Mouse (Mus musculus) bone marrow, adult 2 months (tissue): ENCODE results near the gene Hnrnpa3.

Experiments
- CTCF ChIP-seq: fragments of 200-500 bp; IDR thresholded peaks from 2 replicates; pipeline ENCODE4 v1.5.1; 2011; ENCODE audit warnings: low read length, control low read depth; ENCODE audit not compliant: control insufficient read depth, insufficient read depth
- POLR2A ChIP-seq: fragments of 200-500 bp; IDR thresholded peaks from 2 replicates; pipeline ENCODE4 v1.6.1; 2011; ENCODE audit warnings: low read depth, mild to moderate bottlenecking, control low read depth, low read length, borderline replicate concordance; ENCODE audit not compliant: control insufficient read depth

DNA sequence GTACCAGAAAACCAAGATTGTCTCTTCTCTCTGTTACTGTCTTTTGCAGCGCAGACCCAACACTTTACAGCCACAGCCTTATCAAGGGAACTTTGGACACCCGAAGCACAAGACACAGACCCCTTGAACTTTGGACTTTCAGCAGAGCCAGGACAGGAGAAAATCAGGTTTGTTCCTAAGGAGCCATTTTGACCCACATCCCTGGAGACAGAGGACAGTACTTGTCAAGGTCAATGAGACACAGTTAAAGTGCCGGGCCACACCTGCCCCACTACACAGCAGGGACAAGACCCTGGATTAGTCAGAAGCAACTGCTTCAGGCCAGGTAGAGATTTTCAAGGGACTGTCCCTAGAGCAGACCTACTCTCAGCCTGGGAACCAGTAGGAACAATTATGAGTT, 38.2 kb downstream of the Hnrnpa3 start:
- TF ChIP-seq CTCF (no peak), POLR2A (no peak)
